Mouse (Mus musculus) CH12.LX (cell line): ENCODE results near the gene Efemp2. TPM values are rescaled to one million over a fixed set of nuclear protein-coding genes. Genes with fewer than 3 reads are reported as not detected.

Experiments
- DNase-seq: peaks from one replicate; pipeline ENCODE4 v3.0.0-alpha.2; 2013; ENCODE audit errors: extremely low read depth
- H3K27ac ChIP-seq: 2 replicates; pipeline ENCODE4 v1.5.1; 2012; ENCODE audit warnings: low read depth, mild to moderate bottlenecking, control low read depth, moderate library complexity; ENCODE audit not compliant: insufficient read depth
- H3K27me3 ChIP-seq: replicated peaks from 2 replicates; pipeline ENCODE3; 2012; ENCODE audit warnings: inconsistent platforms
- H3K36me3 ChIP-seq, 2 experiments: replicated peaks in 1 of 2; 2 replicates each; pipeline versions ENCODE3 to v1.6.1; 2012; ENCODE audit warnings: inconsistent platforms in 1 of 2, low read length in 1 of 2, mild to moderate bottlenecking in 1 of 2, mixed read lengths in 1 of 2, moderate library complexity in 1 of 2; ENCODE audit not compliant: control insufficient read depth in 1 of 2, insufficient read depth in 1 of 2
- H3K4me1 ChIP-seq, 2 experiments: 2 replicates each; pipeline ENCODE4 v1.6.1; 2012; ENCODE audit warnings: inconsistent platforms in 1 of 2, moderate library complexity in 1 of 2; ENCODE audit not compliant: insufficient read depth in 2 of 2, control insufficient read depth in 1 of 2
- H3K4me2 ChIP-seq: 2 replicates; pipeline ENCODE4 v1.6.1; 2012; ENCODE audit warnings: low read depth, mild to moderate bottlenecking, control low read depth; ENCODE audit not compliant: poor library complexity, insufficient read depth, severe bottlenecking
- H3K4me3 ChIP-seq, 3 experiments: fragments of 150-350 bp in 1 of 3; sonication (generic) in 1 of 3; replicated peaks in 1 of 3; 2 replicates each; pipeline versions ENCODE3 to v1.5.1; 2011 to 2012; ENCODE audit warnings: low read depth in 2 of 3, low read length in 2 of 3, mild to moderate bottlenecking in 2 of 3, moderate library complexity in 2 of 3, control low read depth in 1 of 3, improper control_type of control experiment in 1 of 3, inconsistent platforms in 1 of 3, mixed read lengths in 1 of 3; ENCODE audit not compliant: poor library complexity in 1 of 3
- H3K79me2 ChIP-seq: replicated peaks from 2 replicates; pipeline ENCODE4 v1.6.1; 2012; ENCODE audit warnings: mild to moderate bottlenecking, moderate library complexity; ENCODE audit not compliant: control insufficient read depth, poor library complexity, insufficient read depth, severe bottlenecking; ENCODE audit errors: extremely low read depth
- H3K9ac ChIP-seq: 2 replicates; pipeline ENCODE4 v1.6.1; 2012; ENCODE audit warnings: low read depth, mild to moderate bottlenecking, control low read depth, moderate library complexity; ENCODE audit not compliant: insufficient read depth
- H3K9me3 ChIP-seq: replicated peaks from 2 replicates; pipeline ENCODE3; 2012; ENCODE audit warnings: low read length, inconsistent platforms, mixed read lengths
- CHD1 ChIP-seq: IDR thresholded peaks from 2 replicates; pipeline ENCODE4 v1.6.1; 2012; ENCODE audit warnings: low read depth, low read length, improper control_type of control experiment, inconsistent platforms
- CTCF ChIP-seq, 2 experiments: IDR thresholded peaks in 1 of 2; conservative IDR thresholded peaks in 1 of 2; 2 replicates each; pipeline ENCODE4 v1.5.1; 2011 to 2012; ENCODE audit warnings: low read depth in 2 of 2, low read length in 2 of 2, improper control_type of control experiment in 1 of 2, inconsistent platforms in 1 of 2, mild to moderate bottlenecking in 1 of 2, moderate library complexity in 1 of 2
- EP300 ChIP-seq: IDR thresholded peaks from 2 replicates; pipeline ENCODE4 v1.6.1; 2011; ENCODE audit warnings: low read length, improper control_type of control experiment
- ETS1 ChIP-seq: conservative IDR thresholded peaks from 2 replicates; pipeline ENCODE4 v1.6.1; 2012; ENCODE audit warnings: low read depth, mild to moderate bottlenecking, inconsistent platforms, low read length, improper control_type of control experiment, moderate library complexity
- IRF4 ChIP-seq: IDR thresholded peaks from 2 replicates; pipeline ENCODE4 v1.6.1; 2014; ENCODE audit warnings: low read depth, mild to moderate bottlenecking, inconsistent platforms, low read length, improper control_type of control experiment
- JUND ChIP-seq: conservative IDR thresholded peaks from 2 replicates; pipeline ENCODE4 v1.6.1; 2011; ENCODE audit warnings: low read depth, low read length, improper control_type of control experiment
- MAFK ChIP-seq: IDR thresholded peaks from 2 replicates; pipeline ENCODE4 v1.6.1; 2011; ENCODE audit warnings: low read length, improper control_type of control experiment; ENCODE audit not compliant: insufficient replicate concordance
- MAX ChIP-seq: IDR thresholded peaks from 2 replicates; pipeline ENCODE4 v1.6.1; 2011; ENCODE audit warnings: low read length, improper control_type of control experiment
- MAZ ChIP-seq: IDR thresholded peaks from 2 replicates; pipeline ENCODE4 v1.6.1; 2012; ENCODE audit warnings: low read depth, mild to moderate bottlenecking, inconsistent platforms, low read length, improper control_type of control experiment, moderate library complexity
- MEF2A ChIP-seq: IDR thresholded peaks from 2 replicates; pipeline ENCODE4 v1.6.1; 2014; ENCODE audit warnings: low read depth, mild to moderate bottlenecking, inconsistent platforms, low read length, improper control_type of control experiment, borderline replicate concordance
- MXI1 ChIP-seq: IDR thresholded peaks from 2 replicates; pipeline ENCODE4 v1.6.1; 2011; ENCODE audit warnings: mild to moderate bottlenecking, low read depth, low read length, improper control_type of control experiment
- MYC ChIP-seq: IDR thresholded peaks from 2 replicates; pipeline ENCODE4 v1.6.1; 2011; ENCODE audit warnings: low read depth, mild to moderate bottlenecking, improper control_type of control experiment, low read length
- NELFE ChIP-seq: IDR thresholded peaks from 2 replicates; pipeline ENCODE4 v1.6.1; 2011; ENCODE audit warnings: low read depth, low read length, improper control_type of control experiment
- NRF1 ChIP-seq: IDR thresholded peaks from 2 replicates; pipeline ENCODE4 v1.6.1; 2014; ENCODE audit warnings: low read depth, mild to moderate bottlenecking, inconsistent platforms, low read length, improper control_type of control experiment, moderate library complexity
- PAX5 ChIP-seq: IDR thresholded peaks from 2 replicates; pipeline ENCODE4 v1.6.1; 2012; ENCODE audit warnings: low read length, inconsistent platforms, mixed read lengths
- POLR2A ChIP-seq: IDR thresholded peaks from 2 replicates; pipeline ENCODE4 v1.6.1; 2011; ENCODE audit warnings: low read depth, mild to moderate bottlenecking, improper control_type of control experiment, low read length
- POLR2AphosphoS2 ChIP-seq: IDR thresholded peaks from 2 replicates; pipeline ENCODE4 v1.6.1; 2011; ENCODE audit warnings: low read depth, low read length, improper control_type of control experiment
- RAD21 ChIP-seq: IDR thresholded peaks from 2 replicates; pipeline ENCODE4 v1.6.1; 2011; ENCODE audit warnings: low read depth, mild to moderate bottlenecking, low read length, improper control_type of control experiment, moderate library complexity
- RCOR1 ChIP-seq: conservative IDR thresholded peaks from 2 replicates; pipeline ENCODE4 v1.6.1; 2012; ENCODE audit warnings: low read depth, mild to moderate bottlenecking, inconsistent platforms, low read length, improper control_type of control experiment
- SIN3A ChIP-seq: IDR thresholded peaks from 2 replicates; pipeline ENCODE4 v1.6.1; 2012; ENCODE audit warnings: low read length, improper control_type of control experiment, inconsistent platforms
- TBP ChIP-seq: conservative IDR thresholded peaks from 2 replicates; pipeline ENCODE4 v1.6.1; 2011; ENCODE audit warnings: low read depth, low read length, improper control_type of control experiment
- TCF12 ChIP-seq: IDR thresholded peaks from 2 replicates; pipeline ENCODE4 v1.6.1; 2014; ENCODE audit warnings: low read depth, mild to moderate bottlenecking, inconsistent platforms, low read length, improper control_type of control experiment
- USF1 ChIP-seq: IDR thresholded peaks from 2 replicates; pipeline ENCODE4 v1.6.1; 2014; ENCODE audit warnings: low read depth, mild to moderate bottlenecking, inconsistent platforms, low read length, improper control_type of control experiment
- ZC3H11A ChIP-seq: IDR thresholded peaks from 2 replicates; pipeline ENCODE4 v1.6.1; 2012; ENCODE audit warnings: low read depth, mild to moderate bottlenecking, inconsistent platforms, low read length, improper control_type of control experiment
- ZMIZ1 ChIP-seq: IDR thresholded peaks from 2 replicates; pipeline ENCODE4 v1.6.1; 2012; ENCODE audit warnings: low read depth, mild to moderate bottlenecking, inconsistent platforms, low read length, improper control_type of control experiment
- dilution Hi-C: fragments of 300-500 bp; cut with MboI; formaldehyde crosslinking; loops from 2 replicates; pipeline ENCODE4 v1.14.3; 2020; ENCODE audit warnings: low sequenced_read_pairs; ENCODE audit not compliant: extremely low pct_unique_long_range_greater_than_20kb, extremely low pct_ligation_motif_present
- in situ Hi-C: fragments of 300-500 bp; cut with MboI; formaldehyde crosslinking; loops from 3 replicates; pipeline ENCODE4 v1.14.3; 2019; ENCODE audit warnings: low sequenced_read_pairs, low pct_ligation_motif_present, low pct_unique_long_range_greater_than_20kb, mixed read lengths
- polyA plus RNA-seq: library from polyadenylated mRNA; unstranded; fragments of >175 nt; gene quantifications from 2 replicates; pipeline ENCODE4 v1.2.1, GENCODE M21; 2012; ENCODE audit warnings: low read depth; ENCODE audit not compliant: insufficient read length
- total RNA-seq, 2 experiments: library from RNA; depleted of rRNA; stranded (reverse); fragments of 300-350 nt in 1 of 2; fragments of >200 nt in 1 of 2; gene quantifications; 2 replicates each; pipeline ENCODE4 v1.2.3; 2012 to 2014

Gene Efemp2
- total and polyA plus RNA-seq, 3 experiments = 0.50 to 0.51 TPM; not detected in 1

DNA sequence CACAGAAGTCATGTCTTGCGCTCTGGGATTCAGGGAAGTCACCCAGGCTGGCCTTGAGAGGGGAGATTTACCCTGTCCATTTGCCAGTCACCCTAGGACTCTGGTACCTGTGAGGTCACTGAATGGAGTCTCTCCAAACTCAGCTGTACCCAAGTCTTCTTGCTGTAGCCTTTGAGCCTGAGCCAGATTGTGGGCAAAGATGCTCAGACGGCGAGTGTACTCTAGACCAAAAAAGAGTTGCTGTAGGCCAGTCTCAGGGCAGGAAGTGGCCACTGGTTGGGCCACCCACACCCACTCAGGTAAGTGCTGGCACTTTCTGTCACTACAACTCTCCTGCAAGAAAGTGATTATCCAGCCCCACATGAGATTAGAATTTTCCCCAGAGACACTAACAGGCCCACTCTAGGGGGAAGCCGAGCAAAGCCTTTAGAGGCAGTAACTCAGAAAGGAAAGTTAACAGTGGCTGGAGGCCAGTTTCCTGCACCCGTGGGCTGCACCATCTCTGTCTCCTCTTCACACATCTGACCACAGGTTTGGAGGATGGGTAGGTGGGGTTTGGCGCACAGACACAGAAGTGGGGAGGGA is 6.7 kb upstream of the Efemp2 start:
- no peak overlapping the region for H3K9ac ChIP-seq
- no peak for DNase-seq
- no peaks in the 10 kb centered on the region for H3K27me3 ChIP-seq
- H3K9me3 ChIP-seq = no peaks in the 10 kb centered on the region
- peaks cover 0 to 6% of the 10 kb centered on the region in 2 experiments; a peak in 1 of 4 replicates for H3K4me1 ChIP-seq
- in situ Hi-C loops (no loop called here), dilution Hi-C loops (no loop called here)
- no peak overlapping the region for H3K4me3 ChIP-seq
- no peaks in the 10 kb centered on the region for H3K79me2 ChIP-seq
- TF ChIP-seq MAX (no peak), USF1 (no peak), ETS1 (no peak), MXI1 (no peak), ZMIZ1 (no peak), MYC (no peak), NRF1 (no peak), NELFE (no peak), TCF12 (no peak), EP300 (no peak), MAZ (no peak), RCOR1 (no peak), JUND (no peak)
- H3K4me2 ChIP-seq = no peak overlapping the region
- H3K36me3 ChIP-seq = peaks cover 55 to 71% of the 10 kb centered on the region in 2 experiments
- no peak overlapping the region for H3K27ac ChIP-seq

DNA sequence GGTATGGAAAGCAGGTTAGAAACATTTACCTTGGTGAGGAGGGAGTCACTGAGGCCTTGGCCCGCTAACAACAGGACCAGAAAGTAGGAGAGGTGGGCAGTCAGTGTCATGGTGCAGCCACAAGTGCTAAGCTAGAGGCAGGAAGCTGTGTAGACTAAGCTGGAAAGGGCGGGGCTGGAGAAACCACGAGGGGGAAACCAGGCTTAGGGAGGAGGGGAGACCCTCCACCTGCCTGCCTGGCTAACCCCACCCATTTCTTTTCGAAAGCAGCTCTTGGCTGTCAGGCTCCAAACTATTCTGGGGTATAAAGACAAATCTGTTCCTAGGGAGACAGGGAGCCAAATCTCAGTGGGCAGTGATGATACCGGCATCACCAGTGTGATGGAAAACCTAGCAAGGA is 5.4 kb upstream of the Efemp2 start, which contains the start of gene Ctsw:
Ctsw (minus strand) TSS at position 134 of the 400 bp plus-strand sequence.
- H3K27me3 ChIP-seq = no peaks in the 10 kb centered on the region
- peaks cover 0 to 6% of the 10 kb centered on the region in 2 experiments; a peak in 1 of 4 replicates for H3K4me1 ChIP-seq
- H3K27ac ChIP-seq = no peak within 1 kb of the TSS
- dilution Hi-C loops (no loop called here), in situ Hi-C loops (no loop called here)
- no peaks in the 10 kb centered on the region for H3K9me3 ChIP-seq
- no peak within 1 kb of the TSS for H3K4me3 ChIP-seq
- no peak within 1 kb of the TSS for H3K9ac ChIP-seq
- peaks cover 44 to 58% of the 10 kb centered on the region in 2 experiments for H3K36me3 ChIP-seq
- TF ChIP-seq ZMIZ1 = no peak
- no peak for TF ChIP-seq POLR2AphosphoS2
- TF ChIP-seq SIN3A = no peak
- no peak for TF ChIP-seq EP300
- no peak for TF ChIP-seq IRF4
- no peak for TF ChIP-seq RAD21
- TF ChIP-seq NRF1 = no peak
- no peak for TF ChIP-seq TBP
- TF ChIP-seq MYC = no peak
- no peak for TF ChIP-seq MAFK
- TF ChIP-seq JUND = no peak
- no peak for TF ChIP-seq POLR2A
- TF ChIP-seq CTCF (conservative IDR thresholded peaks at IDR 0.05 in 1 of 2, IDR thresholded peaks at IDR 0.05 in 1 of 2; ENCODE audit: low read depth in 2 of 2, low read length in 2 of 2) = no peak
- no peak for TF ChIP-seq NELFE
- no peak for TF ChIP-seq PAX5
- no peak for TF ChIP-seq ZC3H11A
- TF ChIP-seq MAZ = no peak
- no peak for TF ChIP-seq CHD1
- TF ChIP-seq MEF2A = no peak
- no peak for DNase-seq
- H3K4me2 ChIP-seq = no peak within 1 kb of the TSS
- H3K79me2 ChIP-seq = no peaks in the 10 kb centered on the region
